Mouse (Mus musculus): Measurements from ENCODE around the gene Cyp2f2. TPM values are rescaled to one million over a fixed set of nuclear protein-coding genes. Genes with fewer than 3 reads are reported as not detected.

Gene Cyp2f2
- polyA plus RNA-seq, 1 experiment from 2014 or later = 4.0 TPM

DNA sequence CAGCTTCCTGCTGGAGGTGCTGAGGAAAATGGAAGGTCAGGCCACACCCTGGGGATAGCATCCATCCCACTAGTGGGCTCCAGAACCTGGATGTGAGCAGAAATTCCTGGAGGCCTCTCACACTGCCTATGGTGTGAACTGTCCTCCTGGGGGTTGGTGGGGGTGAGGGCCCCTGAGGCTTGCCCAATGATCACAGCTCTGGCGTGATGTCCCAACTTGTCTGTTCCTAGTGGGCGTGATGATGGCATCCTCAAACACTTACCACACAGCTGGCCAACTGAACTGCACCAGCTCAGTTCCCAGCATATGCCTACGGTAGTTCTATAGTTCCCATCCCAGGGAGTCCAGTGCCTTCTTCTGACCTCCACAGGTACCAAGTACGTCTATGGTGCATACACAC is 5.3 kb downstream of the Cyp2f2 start:
- Histone ChIP-seq H3K4me1 (replicated peaks) (no peaks in the 10 kb centered on the region), H3K9me3 (replicated peaks) (no peaks in the 10 kb centered on the region), H3K36me3 (no peaks in the 10 kb centered on the region), H3K4me2 (no peak overlapping the region), H3K9ac (no peak overlapping the region), H3K27me3 (no peaks in the 10 kb centered on the region), H3K4me3 (no peak overlapping the region), H3K27ac (no peak overlapping the region)
- WGBS = 72% methylated on average over 4 of the region's 4 CpGs
- no peak for ATAC-seq (replicated peaks; ENCODE audit: insufficient number of reproducible peaks, insufficient read depth, low FRiP score, low read depth)

GRCm38 (mm10) chr7:27128162-27128561 is 8.5 kb downstream of the Cyp2f2 start:
- WGBS = 48% methylated on average over 3 of the region's 3 CpGs
- H3K27me3 ChIP-seq = no peaks in the 10 kb centered on the region
- ATAC-seq (replicated peaks; ENCODE audit: insufficient number of reproducible peaks, insufficient read depth, low FRiP score, low read depth) = no peak

GRCm38 (mm10) chr7:27128946-27129345 is 9.2 kb downstream of the Cyp2f2 start:
- Histone ChIP-seq H3K36me3 (no peaks in the 10 kb centered on the region), H3K4me1 (replicated peaks) (peaks cover 4% of the 10 kb centered on the region; the same call in 1 of the 2 replicates), H3K9me3 (replicated peaks) (no peaks in the 10 kb centered on the region), H3K4me2 (no peak overlapping the region), H3K4me3 (no peak overlapping the region), H3K9ac (no peak overlapping the region), H3K27ac (no peak overlapping the region), H3K27me3 (no peaks in the 10 kb centered on the region)
- 54% methylated on average over 13 of the region's 13 CpGs for WGBS
- no peak for ATAC-seq (replicated peaks; ENCODE audit: insufficient number of reproducible peaks, insufficient read depth, low FRiP score, low read depth)

More at GRCm38 (mm10) chr7:27128162-27128561, 8.5 kb downstream of the Cyp2f2 start:
- Histone ChIP-seq H3K9me3 (replicated peaks) (no peaks in the 10 kb centered on the region), H3K36me3 (no peaks in the 10 kb centered on the region), H3K9ac (no peak overlapping the region), H3K4me2 (no peak overlapping the region), H3K4me1 (replicated peaks) (peaks cover 2% of the 10 kb centered on the region; the same call in 1 of the 2 replicates), H3K27ac (no peak overlapping the region), H3K4me3 (no peak overlapping the region)

- Histone ChIP-seq H3K4me2 (no peak overlapping the region), H3K9me3 (replicated peaks) (no peaks in the 10 kb centered on the region), H3K27ac (no peak overlapping the region), H3K36me3 (no peaks in the 10 kb centered on the region), H3K4me1 (replicated peaks) (peaks cover 4% of the 10 kb centered on the region; the same call in 1 of the 2 replicates), H3K4me3 (no peak overlapping the region), H3K27me3 (no peaks in the 10 kb centered on the region), H3K9ac (no peak overlapping the region)
- WGBS = 82% methylated on average over 12 of the region's 12 CpGs
- ATAC-seq (replicated peaks; ENCODE audit: insufficient number of reproducible peaks, insufficient read depth, low FRiP score, low read depth) = no peak
These were observed 10.1 kb downstream of the Cyp2f2 start for GRCm38 (mm10) chr7:27129811-27130210.

DNA sequence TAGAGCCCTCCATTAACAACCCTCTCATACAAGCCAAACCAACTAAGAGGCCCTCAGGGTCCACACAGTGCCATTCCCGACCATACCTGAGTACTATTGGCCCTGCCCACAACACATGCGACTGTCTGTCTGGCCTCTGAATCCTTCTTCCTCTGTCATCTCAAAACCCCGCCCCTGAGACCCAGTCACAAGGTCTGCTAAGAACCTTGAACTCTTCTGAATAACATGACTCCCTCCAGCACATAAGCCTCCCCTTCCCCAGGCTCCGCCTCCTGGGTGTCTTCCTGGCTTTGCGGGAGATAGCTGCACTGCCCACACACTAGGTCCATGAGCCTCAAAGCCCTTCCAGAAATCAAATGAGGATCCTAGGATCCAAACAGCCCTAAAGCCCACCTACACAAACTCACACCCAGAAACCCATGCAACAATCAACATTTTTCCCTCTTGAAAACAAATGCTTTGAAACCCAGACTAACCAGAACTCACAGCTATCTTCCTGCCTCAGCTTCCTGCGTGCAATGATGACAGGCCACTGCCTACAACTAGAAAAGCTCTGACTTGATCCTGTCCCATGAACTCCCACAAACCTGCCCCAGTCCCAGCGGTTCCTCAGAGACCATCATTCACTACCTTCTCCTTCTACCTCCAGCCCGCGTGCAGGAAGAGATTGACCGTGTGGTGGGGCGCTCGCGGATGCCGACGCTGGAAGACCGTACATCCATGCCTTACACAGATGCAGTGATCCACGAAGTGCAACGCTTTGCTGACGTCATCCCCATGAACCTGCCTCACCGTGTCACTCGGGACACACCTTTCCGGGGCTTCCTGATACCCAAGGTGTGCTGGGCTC is 11.0 kb downstream of the Cyp2f2 start:
- no peak overlapping the region for H3K4me2 ChIP-seq
- H3K4me3 ChIP-seq = no peak overlapping the region
- H3K36me3 ChIP-seq = no peaks in the 10 kb centered on the region
- no peaks in the 10 kb centered on the region for H3K9me3 ChIP-seq (replicated peaks)
- no peak overlapping the region for H3K27ac ChIP-seq
- peaks cover 4% of the 10 kb centered on the region; the same call in 1 of the 2 replicates for H3K4me1 ChIP-seq (replicated peaks)
- H3K9ac ChIP-seq = no peak overlapping the region
- ATAC-seq (replicated peaks; ENCODE audit: insufficient number of reproducible peaks, insufficient read depth, low FRiP score, low read depth) = 0 out of 2 replicates have a peak, but pooled peaks have one; percentile 47
- 84% methylated on average over 22 of the region's 22 CpGs for WGBS
- no peaks in the 10 kb centered on the region for H3K27me3 ChIP-seq

DNA sequence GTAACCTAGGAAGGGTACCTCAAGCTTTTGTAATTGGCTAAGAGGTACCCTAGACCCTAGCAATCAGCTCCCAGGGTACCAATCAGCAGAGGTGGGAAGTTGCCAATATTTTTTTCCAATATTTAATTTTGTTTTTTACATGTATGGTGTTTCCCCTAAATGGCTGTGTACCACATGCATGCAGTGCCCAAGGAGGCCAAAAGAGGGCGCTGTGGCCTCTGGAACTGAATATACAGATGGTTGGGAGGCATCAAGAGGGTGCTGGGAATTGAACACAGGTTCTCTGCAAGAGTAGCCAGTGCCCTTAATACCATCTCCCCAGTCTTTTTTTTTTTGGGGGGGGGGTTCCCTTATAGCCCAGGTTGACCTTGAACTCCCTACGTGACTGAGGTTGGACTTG is 11.7 kb downstream of the Cyp2f2 start:
- H3K9me3 ChIP-seq (replicated peaks) = no peaks in the 10 kb centered on the region
- H3K4me2 ChIP-seq = no peak overlapping the region
- WGBS = 64% methylated on average over 2 of the region's 2 CpGs
- no peak overlapping the region for H3K4me3 ChIP-seq
- H3K27me3 ChIP-seq = no peaks in the 10 kb centered on the region
- no peak overlapping the region for H3K9ac ChIP-seq
- H3K27ac ChIP-seq = no peak overlapping the region
- H3K4me1 ChIP-seq (replicated peaks) = peaks cover 4% of the 10 kb centered on the region; the same call in 1 of the 2 replicates
- no peak for ATAC-seq (replicated peaks; ENCODE audit: insufficient number of reproducible peaks, insufficient read depth, low FRiP score, low read depth)
- no peaks in the 10 kb centered on the region for H3K36me3 ChIP-seq

- no peak for ATAC-seq (replicated peaks; ENCODE audit: insufficient number of reproducible peaks, insufficient read depth, low FRiP score, low read depth)
- H3K9me3 ChIP-seq (replicated peaks) = no peaks in the 10 kb centered on the region
- WGBS = 15% methylated on average over 10 of the region's 10 CpGs
- peaks cover 4% of the 10 kb centered on the region; the same call in 1 of the 2 replicates for H3K4me1 ChIP-seq (replicated peaks)
- no peaks in the 10 kb centered on the region for H3K27me3 ChIP-seq
- H3K27ac ChIP-seq = no peak overlapping the region
- H3K4me2 ChIP-seq = no peak overlapping the region; the same call in 1 of the 2 replicates
- H3K4me3 ChIP-seq = no peak overlapping the region
- no peaks in the 10 kb centered on the region for H3K36me3 ChIP-seq
- H3K9ac ChIP-seq = no peak overlapping the region
These were observed 12.9 kb downstream of the Cyp2f2 start for GRCm38 (mm10) chr7:27132588-27132987.

GRCm38 (mm10) chr7:27133156-27133555 is 13.4 kb downstream of the Cyp2f2 start:
- 48% methylated on average over 12 of the region's 12 CpGs for WGBS
- no peak for ATAC-seq (replicated peaks; ENCODE audit: insufficient number of reproducible peaks, insufficient read depth, low FRiP score, low read depth)
- Histone ChIP-seq H3K36me3 (no peaks in the 10 kb centered on the region), H3K27me3 (no peaks in the 10 kb centered on the region), H3K9ac (no peak overlapping the region), H3K4me1 (replicated peaks) (peaks cover 4% of the 10 kb centered on the region; the same call in 1 of the 2 replicates), H3K27ac (no peak overlapping the region), H3K9me3 (replicated peaks) (no peaks in the 10 kb centered on the region), H3K4me3 (no peak overlapping the region), H3K4me2 (no peak overlapping the region)

- Histone ChIP-seq H3K27me3 (no peaks in the 10 kb centered on the region), H3K9ac (no peak overlapping the region), H3K36me3 (no peaks in the 10 kb centered on the region), H3K4me2 (no peak overlapping the region), H3K4me3 (no peak overlapping the region), H3K27ac (no peak overlapping the region), H3K4me1 (replicated peaks) (peaks cover 4% of the 10 kb centered on the region; the same call in 1 of the 2 replicates), H3K9me3 (replicated peaks) (no peaks in the 10 kb centered on the region)
- ATAC-seq (replicated peaks; ENCODE audit: insufficient number of reproducible peaks, insufficient read depth, low FRiP score, low read depth) = no peak
- 73% methylated on average over 4 of the region's 4 CpGs for WGBS
These were observed 14.0 kb downstream of the Cyp2f2 start for GRCm38 (mm10) chr7:27133757-27134156.

- no peak overlapping the region for H3K4me3 ChIP-seq
- no peak overlapping the region for H3K27ac ChIP-seq
- no peak overlapping the region for H3K4me2 ChIP-seq
- no peaks in the 10 kb centered on the region for H3K36me3 ChIP-seq
- peaks cover 6% of the 10 kb centered on the region; the same call in 1 of the 2 replicates for H3K9me3 ChIP-seq (replicated peaks)
- no peak overlapping the region for H3K9ac ChIP-seq
- H3K4me1 ChIP-seq (replicated peaks) = peaks cover 4% of the 10 kb centered on the region; the same call in 1 of the 2 replicates
- no peak for ATAC-seq (replicated peaks; ENCODE audit: insufficient number of reproducible peaks, insufficient read depth, low FRiP score, low read depth)
- 42% methylated on average over 8 of the region's 8 CpGs for WGBS
- no peaks in the 10 kb centered on the region for H3K27me3 ChIP-seq
These were observed 16.8 kb downstream of the Cyp2f2 start for GRCm38 (mm10) chr7:27136410-27136996.

- 45% methylated on average over 10 of the region's 10 CpGs for WGBS
- Histone ChIP-seq H3K36me3 (peaks cover 13% of the 10 kb centered on the region), H3K27ac (no peak within 1 kb of the TSS; the same call in 1 of the 2 replicates), H3K4me3 (no peak within 1 kb of the TSS), H3K27me3 (no peaks in the 10 kb centered on the region), H3K4me2 (no peak within 1 kb of the TSS), H3K9me3 (replicated peaks) (no peaks in the 10 kb centered on the region), H3K9ac (no peak within 1 kb of the TSS), H3K4me1 (replicated peaks) (peaks cover 5% of the 10 kb centered on the region; the same call in 1 of the 2 replicates)
- ATAC-seq (replicated peaks; ENCODE audit: insufficient number of reproducible peaks, insufficient read depth, low FRiP score, low read depth) = peak; percentile 47; the same call in 1 of the 2 replicates
These were observed 33.6 kb downstream of the Cyp2f2 start, which contains the start of gene Cyp2t4 for GRCm38 (mm10) chr7:27153205-27153764. Gene Cyp2t4, plus strand, starts transcription at chr7:27153714.
